Mouse (Mus musculus) adrenal gland, postnatal 4 days (tissue): ENCODE results near the gene Ccdc57. TPM values are rescaled to one million over a fixed set of nuclear protein-coding genes. Genes with fewer than 3 reads are reported as not detected.

Source experiments
- DNase-seq, 2 experiments: peaks; one replicate each; pipeline ENCODE4 v3.0.0; 2021 to 2022; ENCODE audit warnings: low spot score in 2 of 2, mixed read lengths in 2 of 2
- long read RNA-seq, 2 experiments: library from polyadenylated mRNA; stranded (forward); transcript quantifications; one replicate each; pipeline ENCODE4 v2.0.0; 2021
- total RNA-seq, 2 experiments: library from RNA; stranded (reverse); gene quantifications; 2 replicates each; pipeline ENCODE4 v1.2.3; 2021

Ccdc57 gene
- total RNA-seq, result 10 to 100 TPM; 14.3 to 14.4 TPM
- long read RNA-seq, experiment 1, partial matches to known transcripts, result 7 of 17 reads
- long read RNA-seq, experiment 1, other reads (novel, unspliced or antisense), result 10 of 17 reads
- long read RNA-seq, experiment 2, partial matches to known transcripts, result 9 of 25 reads
- long read RNA-seq, experiment 2, other reads (novel, unspliced or antisense), result 14 of 25 reads

- peak; percentile 85 to 86 for DNase-seq
These were observed at the start of gene Ccdc57 for GRCm38 (mm10) chr11:120932564-120933398. Gene Ccdc57, minus strand, starts transcription at chr11:120932872.

- DNase-seq, result no peak
These were observed 49.8 kb upstream of the Ccdc57 start for GRCm38 (mm10) chr11:120982459-120982858.

- DNase-seq, result no peak
These were observed 49.0 kb upstream of the Ccdc57 start for GRCm38 (mm10) chr11:120981661-120982060.

GRCm38 (mm10) chr11:120980427-120981035 lies 47.9 kb upstream of the Ccdc57 start:
- no peak for DNase-seq

GRCm38 (mm10) chr11:120979711-120980426 lies 47.2 kb upstream of the Ccdc57 start:
- no peak for DNase-seq

GRCm38 (mm10) chr11:120973318-120973717 lies 40.6 kb upstream of the Ccdc57 start:
- no peak for DNase-seq

GRCm38 (mm10) chr11:120971237-120971636 lies 38.6 kb upstream of the Ccdc57 start:
- no peak for DNase-seq

- DNase-seq, result no peak
These were observed 37.1 kb upstream of the Ccdc57 start for GRCm38 (mm10) chr11:120969742-120970141.

- no peak for DNase-seq
These were observed 32.9 kb upstream of the Ccdc57 start for GRCm38 (mm10) chr11:120965587-120965986.

- DNase-seq, result no peak
These were observed 31.8 kb upstream of the Ccdc57 start for GRCm38 (mm10) chr11:120964195-120965157.

- no peak for DNase-seq
These were observed 30.2 kb upstream of the Ccdc57 start for GRCm38 (mm10) chr11:120962909-120963308.

GRCm38 (mm10) chr11:120962050-120962771 lies 29.5 kb upstream of the Ccdc57 start:
- DNase-seq, result no peak

- DNase-seq, result no peak
These were observed 28.9 kb upstream of the Ccdc57 start for GRCm38 (mm10) chr11:120961594-120961993.

GRCm38 (mm10) chr11:120960248-120960647 lies 27.6 kb upstream of the Ccdc57 start:
- no peak for DNase-seq

GRCm38 (mm10) chr11:120959564-120959963 lies 26.9 kb upstream of the Ccdc57 start:
- DNase-seq, result no peak

- DNase-seq, result no peak
These were observed 26.4 kb upstream of the Ccdc57 start for GRCm38 (mm10) chr11:120959066-120959465.

- DNase-seq, result no peak
These were observed 25.1 kb upstream of the Ccdc57 start for GRCm38 (mm10) chr11:120957731-120958257.

GRCm38 (mm10) chr11:120957052-120957451 lies 24.4 kb upstream of the Ccdc57 start:
- DNase-seq, result no peak

- DNase-seq, result no peak
These were observed 23.0 kb upstream of the Ccdc57 start for GRCm38 (mm10) chr11:120955701-120956100.
